Mouse (Mus musculus) heart, embryonic 15.5 days (tissue): Measurements from ENCODE around the gene Omt2a. TPM values are rescaled to one million over a fixed set of nuclear protein-coding genes. Genes with fewer than 3 reads are reported as not detected.
"Not testable (repeated sequence)": the region's sequence is repeated elsewhere in the genome, so short reads cannot be mapped to it uniquely, and the experiment has no call there.

Experiments used
- ATAC-seq: fragments of 200-750 bp; cut with Nextera tagmentation; replicated peaks from 2 replicates; pipeline ENCODE4 v1.8.0; 2017; ENCODE audit warnings: low read depth, moderate TSS enrichment; ENCODE audit not compliant: insufficient number of reproducible peaks, insufficient read depth, low FRiP score
- H3K27ac ChIP-seq: fragments of 300-500 bp; sonication (generic); 2 replicates; pipeline ENCODE4 v1.5.1; 2015; ENCODE audit warnings: mild to moderate bottlenecking, inconsistent platforms
- H3K27me3 ChIP-seq: fragments of 300-500 bp; sonication (generic); 2 replicates; pipeline ENCODE4 v1.6.1; 2015; ENCODE audit warnings: inconsistent platforms
- H3K36me3 ChIP-seq: fragments of 300-500 bp; sonication (generic); 2 replicates; pipeline ENCODE4 v1.6.1; 2015; ENCODE audit warnings: mild to moderate bottlenecking, inconsistent platforms
- H3K4me1 ChIP-seq: fragments of 300-500 bp; sonication (generic); replicated peaks from 2 replicates; pipeline ENCODE4 v1.6.1; 2015; ENCODE audit warnings: inconsistent platforms
- H3K4me2 ChIP-seq: fragments of 300-500 bp; sonication (generic); 2 replicates; pipeline ENCODE4 v1.6.1; 2015; ENCODE audit warnings: inconsistent platforms, mild to moderate bottlenecking, moderate library complexity
- H3K4me3 ChIP-seq: fragments of 300-500 bp; sonication (generic); 2 replicates; pipeline ENCODE4 v1.5.1; 2015; ENCODE audit warnings: mild to moderate bottlenecking, inconsistent platforms
- H3K9ac ChIP-seq: fragments of 300-500 bp; sonication (generic); 2 replicates; pipeline ENCODE4 v1.6.1; 2015; ENCODE audit warnings: mild to moderate bottlenecking, inconsistent platforms
- H3K9me3 ChIP-seq: fragments of 300-500 bp; sonication (generic); replicated peaks from 2 replicates; pipeline ENCODE4 v1.6.1; 2016; ENCODE audit warnings: inconsistent platforms
- WGBS: fragments of 180-500 bp; shearing (Covaris S2); methylation state at CpG from one replicate; pipeline ENCODE4 v1.1.7; 2015; ENCODE audit warnings: mixed read lengths; 5-methylcytosine and 5-hydroxymethylcytosine counted together
- polyA plus RNA-seq: library from polyadenylated mRNA; unstranded; fragments of >200 nt; fragmentation: Nextera tagmentation; extraction: Ambion mirVana; gene quantifications from 2 replicates; pipeline ENCODE4 v1.2.1, GENCODE M21; 2015

The Omt2a gene
- polyA plus RNA-seq: not detected in 2 replicates

DNA sequence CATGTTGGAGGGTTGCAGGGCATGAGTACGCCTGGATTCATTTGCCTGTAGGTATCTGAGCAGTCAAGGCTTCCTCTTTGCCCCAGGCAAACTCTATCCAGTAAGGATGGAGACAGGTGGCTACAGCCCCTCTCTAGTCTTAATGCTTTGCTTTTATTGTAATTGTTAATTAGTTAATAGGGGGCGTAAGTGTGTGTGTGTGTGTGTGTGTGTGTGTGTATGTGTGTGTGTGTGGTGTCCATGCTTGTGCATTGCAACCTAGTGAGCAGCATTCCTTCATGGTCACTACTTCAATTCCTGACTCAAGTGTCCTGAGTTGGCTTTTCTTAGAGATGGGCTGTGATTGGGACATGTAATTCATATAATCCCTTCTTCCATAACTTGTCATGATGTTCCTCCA is at the start of gene Omt2a:
Omt2a (minus strand) TSS at position 101 of the 400 bp plus-strand sequence.
- 63% methylated on average over 2 of the region's 2 CpGs for WGBS
- no peak for ATAC-seq
- no peak within 1 kb of the TSS for H3K4me2 ChIP-seq
- no peaks in the 10 kb centered on the region for H3K9me3 ChIP-seq
- H3K9ac ChIP-seq: no peak within 1 kb of the TSS
- H3K4me1 ChIP-seq: no peaks in the 10 kb centered on the region
- H3K36me3 ChIP-seq: no peaks in the 10 kb centered on the region
- no peak within 1 kb of the TSS for H3K4me3 ChIP-seq
- H3K27me3 ChIP-seq: no peaks in the 10 kb centered on the region
- H3K27ac ChIP-seq: no peak within 1 kb of the TSS

DNA sequence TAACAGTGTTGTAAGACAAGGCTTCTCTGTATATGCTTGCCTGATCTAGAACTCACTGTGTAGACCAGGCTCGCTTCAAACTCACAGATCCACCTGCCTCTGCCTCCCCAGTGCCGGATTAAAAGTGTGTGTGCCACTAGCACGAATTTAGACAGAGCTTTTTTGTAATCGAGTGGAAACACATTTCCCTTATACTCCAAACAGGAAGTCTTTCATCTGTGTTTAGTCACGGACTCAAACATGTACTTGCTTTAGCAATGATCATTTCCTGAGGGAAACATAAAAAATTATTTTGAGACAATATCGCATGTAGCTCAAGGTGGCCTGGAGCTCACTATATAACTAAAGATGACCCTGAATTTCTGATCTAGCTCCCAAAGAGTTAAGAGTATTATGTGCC is 48.8 kb upstream of the Omt2a start:
- H3K36me3 ChIP-seq: no peaks in the 10 kb centered on the region
- no peaks in the 10 kb centered on the region for H3K4me1 ChIP-seq
- H3K4me2 ChIP-seq: no peak overlapping the region
- ATAC-seq: no peak
- H3K9ac ChIP-seq: no peak overlapping the region
- no peak overlapping the region for H3K27ac ChIP-seq
- no peak overlapping the region for H3K4me3 ChIP-seq
- 65% methylated on average over 6 of the region's 6 CpGs for WGBS
- H3K9me3 ChIP-seq: no peaks in the 10 kb centered on the region
- no peaks in the 10 kb centered on the region for H3K27me3 ChIP-seq

DNA sequence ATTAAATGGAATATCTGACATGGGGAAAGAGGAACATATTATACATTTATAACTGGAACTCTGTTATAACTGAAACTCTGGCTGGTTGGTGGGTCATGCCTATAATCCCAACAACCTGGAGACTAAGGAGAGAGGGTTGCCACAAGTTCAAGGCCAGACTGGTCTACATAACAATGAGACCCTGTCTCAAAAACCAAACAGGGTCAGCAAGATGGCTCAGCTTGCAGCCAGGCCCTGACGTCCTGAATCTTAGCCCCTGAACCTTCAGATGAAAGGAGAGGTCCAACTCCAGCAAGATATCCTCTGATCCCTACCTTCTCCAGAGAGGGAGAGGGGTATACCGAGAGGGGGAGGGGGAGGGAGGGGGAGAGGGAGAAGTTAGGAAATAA is 45.9 kb upstream of the Omt2a start:
- H3K4me1 ChIP-seq: no peaks in the 10 kb centered on the region
- H3K27ac ChIP-seq: no peak overlapping the region
- H3K4me2 ChIP-seq: no peak overlapping the region
- no peak overlapping the region for H3K9ac ChIP-seq
- H3K9me3 ChIP-seq: no peaks in the 10 kb centered on the region
- no peaks in the 10 kb centered on the region for H3K27me3 ChIP-seq
- H3K36me3 ChIP-seq: no peaks in the 10 kb centered on the region
- H3K4me3 ChIP-seq: no peak overlapping the region
- ATAC-seq: no peak
- 47% methylated on average over 2 of the region's 2 CpGs for WGBS

DNA sequence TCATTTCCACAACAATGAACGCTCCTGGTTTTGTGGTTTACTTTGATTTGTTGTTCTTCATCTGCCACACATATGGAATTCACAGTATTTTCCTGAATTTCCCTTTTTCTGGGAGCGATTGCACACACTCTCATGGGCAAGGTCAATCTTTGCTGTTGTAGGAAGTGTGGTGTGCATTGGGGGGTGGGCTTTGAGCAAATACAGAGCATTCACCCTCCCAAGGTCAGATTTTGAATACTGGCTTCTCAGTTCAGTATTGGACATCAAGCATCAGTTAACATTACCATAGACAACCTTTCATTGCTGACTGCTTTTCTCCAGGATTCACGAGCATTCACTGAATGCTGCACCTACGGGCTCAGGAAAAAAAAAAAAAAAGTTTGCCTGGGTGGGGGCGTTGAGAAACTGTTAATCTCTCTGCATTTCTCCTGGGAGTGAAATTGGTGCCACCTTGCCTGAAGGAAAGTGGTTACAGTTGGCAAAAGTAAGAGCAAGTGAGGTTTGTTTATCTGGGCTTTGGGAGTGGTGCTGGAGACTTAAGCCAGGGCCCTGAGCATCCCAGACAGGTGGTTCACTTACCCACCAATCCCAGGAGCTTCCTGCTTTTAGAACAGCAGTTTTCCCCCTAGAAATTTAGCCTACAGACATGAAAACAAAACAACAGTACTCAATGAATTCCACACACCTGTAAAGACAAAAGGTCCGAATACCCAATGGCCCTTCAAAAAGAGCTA is 45.3 kb upstream of the Omt2a start:
- H3K4me2 ChIP-seq: no peak overlapping the region
- no peaks in the 10 kb centered on the region for H3K27me3 ChIP-seq
- no peak overlapping the region for H3K9ac ChIP-seq
- H3K9me3 ChIP-seq: no peaks in the 10 kb centered on the region
- no peaks in the 10 kb centered on the region for H3K36me3 ChIP-seq
- no peak for ATAC-seq
- no peak overlapping the region for H3K27ac ChIP-seq
- H3K4me3 ChIP-seq: no peak overlapping the region
- WGBS: 77% methylated on average over 6 of the region's 6 CpGs
- H3K4me1 ChIP-seq: no peaks in the 10 kb centered on the region

DNA sequence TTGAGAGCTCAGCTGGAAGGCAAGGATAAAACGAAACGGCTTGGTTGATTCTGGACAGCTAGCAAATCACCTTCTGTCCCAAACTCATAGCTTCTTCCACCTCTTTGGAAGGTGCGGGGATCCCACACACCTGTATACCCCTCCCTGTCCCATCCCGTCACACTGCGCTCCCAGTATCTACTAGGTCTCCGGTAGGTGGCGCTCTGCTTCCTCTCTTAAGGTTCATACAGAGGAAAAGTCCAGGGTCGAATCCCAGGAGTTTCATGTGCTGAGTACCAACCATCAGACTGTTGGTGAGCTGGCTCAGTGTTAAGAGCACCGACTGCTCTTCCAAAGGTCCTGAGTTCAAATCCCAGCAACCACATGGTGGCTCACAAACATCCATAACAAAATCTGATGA is 43.5 kb upstream of the Omt2a start:
- H3K4me3 ChIP-seq: no peak overlapping the region
- no peak for ATAC-seq
- 8% methylated on average over 9 of the region's 9 CpGs for WGBS
- no peak overlapping the region for H3K9ac ChIP-seq
- no peak overlapping the region for H3K4me2 ChIP-seq
- H3K9me3 ChIP-seq: no peaks in the 10 kb centered on the region
- no peaks in the 10 kb centered on the region for H3K4me1 ChIP-seq
- H3K27me3 ChIP-seq: no peaks in the 10 kb centered on the region
- no peak overlapping the region for H3K27ac ChIP-seq
- no peaks in the 10 kb centered on the region for H3K36me3 ChIP-seq

DNA sequence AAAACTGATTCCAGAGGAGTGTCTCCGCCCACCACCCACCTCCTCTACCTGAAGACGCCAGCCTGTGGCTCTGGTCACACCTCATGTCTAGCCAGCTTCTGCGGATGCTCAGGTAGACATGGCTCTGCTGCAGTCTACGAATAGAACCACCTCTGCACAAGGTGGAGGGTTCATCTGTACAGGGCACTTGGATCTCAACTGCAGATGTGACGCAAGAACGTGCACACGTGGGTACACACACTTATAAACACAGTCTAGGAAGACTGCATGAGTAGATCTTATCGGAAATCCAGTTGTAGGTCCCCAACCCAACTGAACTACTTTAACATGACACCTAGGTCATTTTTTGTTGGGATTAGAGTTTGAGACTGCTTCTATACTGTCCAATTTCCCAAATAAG is 41.0 kb upstream of the Omt2a start, which contains the start of gene Gsta2:
Gsta2 (minus strand) TSS at position 178 of the 400 bp plus-strand sequence.
- Histone ChIP-seq H3K27ac (no peak within 1 kb of the TSS), H3K4me3 (no peak within 1 kb of the TSS), H3K4me2 (no peak within 1 kb of the TSS), H3K27me3 (no peaks in the 10 kb centered on the region), H3K36me3 (no peaks in the 10 kb centered on the region), H3K9me3 (no peaks in the 10 kb centered on the region), H3K4me1 (no peaks in the 10 kb centered on the region), H3K9ac (no peak within 1 kb of the TSS)
- ATAC-seq: no peak
- WGBS: 85% methylated on average over 8 of the region's 8 CpGs

DNA sequence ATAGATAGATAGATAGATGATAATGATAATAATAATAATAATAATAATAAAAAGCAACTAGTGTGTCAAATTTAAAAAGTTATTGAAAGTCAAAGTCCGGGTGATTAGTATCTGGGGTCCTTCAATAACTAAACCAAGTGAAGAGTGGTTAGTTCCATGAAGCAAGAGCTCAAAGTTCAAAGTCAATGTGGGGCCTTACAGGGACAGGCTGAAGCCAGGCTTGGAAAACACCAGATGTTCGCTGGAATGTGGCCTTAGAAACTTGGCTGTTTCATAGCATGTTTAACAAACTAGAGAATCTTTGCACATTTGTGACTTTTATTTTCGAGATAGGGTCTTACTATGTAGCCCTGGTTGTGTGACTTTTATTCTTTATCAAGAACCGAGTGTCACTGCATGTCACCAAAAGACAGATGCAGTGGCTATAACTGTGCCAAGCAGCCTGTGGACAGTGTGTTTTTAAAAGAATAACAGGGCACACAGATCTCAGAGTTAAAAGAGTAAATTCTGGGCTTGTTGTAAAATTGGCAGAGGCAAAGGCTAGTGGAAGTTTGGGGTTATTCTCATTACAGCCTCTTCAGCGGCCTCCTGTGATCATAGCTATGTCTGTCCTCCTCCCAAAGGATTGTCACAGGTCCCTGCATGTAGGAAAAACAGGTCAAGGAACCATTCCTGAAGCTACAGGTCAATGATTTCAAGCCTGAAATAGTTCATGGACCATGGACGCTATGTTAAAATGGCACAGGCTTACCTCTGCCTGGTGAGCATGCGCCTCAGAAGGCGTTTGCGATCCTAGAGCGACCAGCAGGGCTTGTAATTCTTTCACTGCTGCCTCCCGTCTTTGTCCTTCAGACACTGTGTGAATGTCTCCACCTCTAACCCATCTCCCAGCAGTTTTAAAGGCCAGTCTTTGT is 40.3 kb upstream of the Omt2a start:
- WGBS: 71% methylated on average over 11 of the region's 11 CpGs
- Histone ChIP-seq H3K4me3 (no peak overlapping the region), H3K9me3 (no peaks in the 10 kb centered on the region), H3K36me3 (no peaks in the 10 kb centered on the region), H3K27me3 (no peaks in the 10 kb centered on the region), H3K4me1 (no peaks in the 10 kb centered on the region), H3K4me2 (no peak overlapping the region), H3K9ac (no peak overlapping the region), H3K27ac (no peak overlapping the region)
- no peak for ATAC-seq

DNA sequence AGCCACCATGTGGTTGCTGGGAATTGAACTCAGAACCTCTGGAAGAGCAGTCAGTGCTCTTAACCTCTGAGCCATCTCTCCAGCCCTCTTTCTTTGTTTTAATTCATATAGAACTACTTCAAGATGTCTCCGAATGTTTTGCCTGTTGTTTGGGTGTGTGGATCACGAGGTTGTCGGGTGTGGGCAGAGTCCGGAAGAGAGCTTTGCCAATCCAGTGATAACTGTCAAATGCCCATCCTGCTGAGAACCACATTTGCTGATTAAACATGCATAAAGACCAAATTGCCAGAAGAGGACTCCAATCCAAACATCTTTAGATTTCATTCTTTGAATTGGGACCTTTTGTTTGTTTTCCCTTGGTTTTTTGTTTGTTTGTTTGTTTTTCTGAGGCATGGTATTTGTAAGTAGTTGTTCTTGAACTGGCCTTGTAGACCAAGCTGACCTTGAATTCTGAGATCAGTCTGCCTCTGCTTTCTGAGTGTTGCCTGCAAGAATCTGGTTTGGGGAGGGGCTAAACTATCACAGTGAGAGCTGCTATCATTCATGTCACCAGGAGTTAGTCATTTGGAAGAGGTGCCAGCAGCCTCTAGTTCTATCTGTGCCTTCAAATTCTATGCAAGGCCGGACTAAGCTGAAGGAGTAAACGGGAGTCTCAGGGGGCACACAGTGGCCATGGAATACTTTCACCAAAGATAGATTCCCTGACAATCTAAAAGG is 37.1 kb upstream of the Omt2a start:
- Histone ChIP-seq H3K27ac (no peak overlapping the region), H3K4me2 (no peak overlapping the region), H3K9ac (no peak overlapping the region), H3K4me3 (no peak overlapping the region), H3K27me3 (no peaks in the 10 kb centered on the region), H3K4me1 (no peaks in the 10 kb centered on the region), H3K36me3 (no peaks in the 10 kb centered on the region), H3K9me3 (no peaks in the 10 kb centered on the region)
- ATAC-seq: no peak
- 60% methylated on average over 6 of the region's 6 CpGs for WGBS

DNA sequence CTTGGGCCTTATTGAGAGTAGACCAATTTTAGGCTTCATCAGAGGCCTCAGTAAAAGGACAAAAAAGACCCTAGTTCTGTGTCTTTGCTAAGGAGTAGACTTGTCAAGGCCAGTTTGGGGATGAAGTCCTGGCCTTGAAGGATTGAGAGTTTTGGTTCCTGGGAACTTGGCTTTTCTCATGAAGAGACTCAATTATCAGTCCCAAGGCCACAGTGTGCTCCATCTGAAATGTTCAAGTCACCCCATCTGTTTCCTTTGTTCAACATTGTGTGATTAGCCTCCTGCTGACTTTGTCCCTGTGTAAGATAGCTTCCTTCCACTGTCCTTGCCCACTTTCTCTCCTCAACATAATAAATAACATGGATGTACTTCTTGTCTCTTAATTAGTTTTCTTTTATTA is 35.4 kb upstream of the Omt2a start:
- ATAC-seq, H3K4me3 ChIP-seq, H3K4me2 ChIP-seq, H3K9me3 ChIP-seq, H3K27ac ChIP-seq, H3K27me3 ChIP-seq, H3K9ac ChIP-seq, H3K36me3 ChIP-seq, H3K4me1 ChIP-seq: not testable (repeated sequence)

DNA sequence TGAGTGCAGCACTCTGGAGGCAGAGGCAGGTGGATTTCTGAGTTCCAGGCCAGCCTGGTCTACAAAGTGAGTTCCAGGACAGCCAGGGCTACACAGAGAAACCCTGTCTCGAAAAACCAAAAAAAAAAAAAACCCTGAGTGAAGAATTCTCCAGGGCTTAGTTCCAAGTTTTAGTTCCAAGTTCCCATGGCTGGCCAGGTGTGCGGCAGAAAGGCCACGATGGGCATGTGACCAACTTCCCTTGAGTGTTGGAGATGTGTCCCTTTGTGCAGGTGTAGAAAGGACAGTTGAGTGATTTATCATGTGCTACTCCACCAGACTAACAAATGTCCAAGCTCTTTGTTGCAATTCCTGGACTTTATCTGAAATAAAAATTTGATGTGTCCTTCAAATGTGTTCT is 34.5 kb upstream of the Omt2a start:
- H3K4me3 ChIP-seq, H3K9ac ChIP-seq, H3K36me3 ChIP-seq, H3K4me2 ChIP-seq, H3K4me1 ChIP-seq, H3K27ac ChIP-seq, ATAC-seq, H3K9me3 ChIP-seq, H3K27me3 ChIP-seq: not testable (repeated sequence)
- 78% methylated on average over 3 of the region's 3 CpGs for WGBS

DNA sequence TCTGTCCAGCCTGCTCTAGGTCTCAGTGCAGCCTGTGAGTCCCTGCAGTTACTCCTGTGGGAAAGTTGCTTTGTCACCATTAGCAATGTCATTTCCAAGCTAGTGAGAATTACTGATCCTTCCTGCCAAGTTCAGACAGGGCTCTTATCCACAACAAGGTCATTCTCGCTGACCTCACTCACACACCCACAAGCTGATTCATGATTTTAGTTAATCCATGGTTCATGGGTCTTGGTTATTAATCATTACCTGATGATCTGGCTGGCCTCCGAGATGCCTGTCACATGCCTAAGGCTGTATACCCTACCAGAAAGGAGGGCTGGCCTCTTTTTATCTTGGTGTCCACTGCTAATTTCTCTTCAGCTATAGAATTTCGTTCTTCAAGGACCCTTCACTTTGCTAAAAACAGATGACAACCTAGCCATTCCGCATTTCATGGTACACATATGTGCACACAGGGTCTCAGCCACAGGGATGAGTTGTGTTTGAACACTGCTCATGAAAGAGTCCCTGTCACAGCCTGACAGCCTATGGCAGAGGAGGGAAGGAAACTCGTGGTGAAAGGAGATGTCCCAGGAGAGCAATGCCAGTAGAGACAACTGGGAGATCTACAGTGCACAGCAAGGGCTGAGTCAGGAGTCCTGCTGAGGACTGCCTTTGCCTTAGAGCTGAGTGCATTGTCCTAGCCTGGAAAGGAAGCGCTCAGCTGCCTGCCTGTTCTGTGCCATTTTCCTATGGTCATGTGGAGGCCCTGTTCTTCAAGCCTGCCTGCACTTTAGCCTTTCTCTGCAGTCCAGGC is 33.8 kb upstream of the Omt2a start:
- H3K4me2 ChIP-seq, H3K9me3 ChIP-seq, H3K27ac ChIP-seq, ATAC-seq, H3K4me3 ChIP-seq, H3K36me3 ChIP-seq, H3K27me3 ChIP-seq, H3K4me1 ChIP-seq, H3K9ac ChIP-seq: not testable (repeated sequence)
- WGBS: 64% methylated on average over 6 of the region's 6 CpGs
